Mouse (Mus musculus) heart, embryonic 14.5 days (tissue): ENCODE data around the gene Gm10282. TPM values are rescaled to one million over a fixed set of nuclear protein-coding genes. Genes with fewer than 3 reads are reported as not detected.

Experiments
- ATAC-seq: fragments of 200-750 bp; cut with Nextera tagmentation; 2 replicates; pipeline ENCODE4 v1.8.0; 2017; ENCODE audit warnings: low read depth, moderate TSS enrichment; ENCODE audit not compliant: insufficient number of reproducible peaks, insufficient read depth, low FRiP score
- H3K27ac ChIP-seq, 2 experiments: fragments of 200-500 bp in 1 of 2; fragments of 300-500 bp in 1 of 2; sonication (generic) in 1 of 2; replicated peaks in 1 of 2; 2 replicates each; pipeline ENCODE4 v1.5.1; 2012 to 2014; ENCODE audit warnings: low read depth in 2 of 2, low read length in 2 of 2, control low read depth in 1 of 2, mild to moderate bottlenecking in 1 of 2, mixed read lengths in 1 of 2; ENCODE audit not compliant: control insufficient read depth in 1 of 2, insufficient read depth in 1 of 2
- H3K27me3 ChIP-seq: fragments of 300-500 bp; sonication (generic); 2 replicates; pipeline ENCODE4 v1.6.1; 2014; ENCODE audit warnings: mild to moderate bottlenecking, low read length, control low read depth; ENCODE audit not compliant: control insufficient read depth, insufficient read depth
- H3K36me3 ChIP-seq: fragments of 300-500 bp; sonication (generic); 2 replicates; pipeline ENCODE4 v1.6.1; 2014; ENCODE audit warnings: mild to moderate bottlenecking, control low read depth, low read length, mixed read lengths; ENCODE audit not compliant: control insufficient read depth, insufficient read depth
- H3K4me1 ChIP-seq, 2 experiments: fragments of 200-500 bp in 1 of 2; fragments of 300-500 bp in 1 of 2; sonication (generic) in 1 of 2; 2 replicates each; pipeline ENCODE4 v1.6.1; 2012 to 2014; ENCODE audit warnings: low read length in 2 of 2, control low read depth in 1 of 2, mixed read lengths in 1 of 2; ENCODE audit not compliant: control insufficient read depth in 2 of 2, insufficient read depth in 2 of 2
- H3K4me2 ChIP-seq: fragments of 300-500 bp; sonication (generic); 2 replicates; pipeline ENCODE4 v1.6.1; 2014; ENCODE audit warnings: mild to moderate bottlenecking, low read length
- H3K4me3 ChIP-seq, 2 experiments: fragments of 200-500 bp in 1 of 2; fragments of 300-500 bp in 1 of 2; sonication (generic) in 1 of 2; 2 replicates each; pipeline ENCODE4 v1.5.1; 2012 to 2014; ENCODE audit warnings: low read length in 2 of 2, mild to moderate bottlenecking in 2 of 2, control low read depth in 1 of 2, low read depth in 1 of 2, moderate library complexity in 1 of 2; ENCODE audit not compliant: control insufficient read depth in 1 of 2, insufficient read depth in 1 of 2
- H3K9ac ChIP-seq: fragments of 300-500 bp; sonication (generic); 2 replicates; pipeline ENCODE4 v1.6.1; 2014; ENCODE audit warnings: mild to moderate bottlenecking, low read length
- H3K9me3 ChIP-seq: fragments of 300-500 bp; sonication (generic); 2 replicates; pipeline ENCODE4 v1.6.1; 2016; ENCODE audit warnings: low read length, control low read depth; ENCODE audit not compliant: control insufficient read depth
- WGBS: fragments of 180-500 bp; shearing (Covaris S2); extraction: QIAGEN DNeasy Blood & Tissue Kit; methylation state at CpG from one replicate; pipeline ENCODE4 v1.1.7; 2014; 5-methylcytosine and 5-hydroxymethylcytosine counted together
- polyA plus RNA-seq: library from polyadenylated mRNA; unstranded; fragments of >200 nt; fragmentation: Nextera tagmentation; extraction: Ambion mirVana; gene quantifications from 2 replicates; pipeline ENCODE4 v1.2.1, GENCODE M21; 2014

Gm10282 gene
- polyA plus RNA-seq, 1 experiment from 2014 or later = 18.1 TPM

DNA sequence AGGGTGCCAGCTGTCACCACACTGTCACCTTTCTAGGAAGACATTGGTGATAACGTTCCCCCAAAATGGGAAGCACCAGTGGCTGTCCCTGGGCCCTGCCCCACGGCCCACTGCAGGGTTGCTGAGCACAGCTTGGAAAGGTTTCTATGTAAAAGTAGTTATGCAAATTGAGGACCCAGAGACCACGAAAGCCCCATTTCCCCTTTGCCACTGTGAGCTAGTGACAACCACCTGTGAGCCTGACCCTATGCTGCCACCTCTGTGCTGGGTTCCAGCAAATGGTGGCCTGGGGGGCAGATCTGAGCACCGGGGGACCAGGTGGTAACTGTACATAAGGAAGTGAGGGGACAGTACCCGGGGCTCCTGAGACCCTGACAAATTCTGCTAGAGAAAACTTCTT is 31.3 kb downstream of the Gm10282 start:
- H3K9ac ChIP-seq = no peak overlapping the region
- ATAC-seq = no peak
- no peak overlapping the region for H3K27ac ChIP-seq
- WGBS = 74% methylated on average over 5 of the region's 5 CpGs
- no peaks in the 10 kb centered on the region for H3K36me3 ChIP-seq
- no peak overlapping the region for H3K4me2 ChIP-seq
- no peaks in the 10 kb centered on the region for H3K9me3 ChIP-seq
- H3K27me3 ChIP-seq = no peaks in the 10 kb centered on the region
- H3K4me1 ChIP-seq = peaks cover 3 to 5% of the 10 kb centered on the region in 2 experiments
- H3K4me3 ChIP-seq = no peak overlapping the region

- no peak overlapping the region for H3K9ac ChIP-seq
- no peak overlapping the region for H3K27ac ChIP-seq
- no peak for ATAC-seq
- no peaks in the 10 kb centered on the region for H3K27me3 ChIP-seq
- WGBS = 58% methylated on average over 1 of the region's 1 CpGs
- peaks cover 6 to 10% of the 10 kb centered on the region in 2 experiments for H3K4me1 ChIP-seq
- no peak overlapping the region for H3K4me3 ChIP-seq
- H3K36me3 ChIP-seq = no peaks in the 10 kb centered on the region
- H3K4me2 ChIP-seq = no peak overlapping the region
- H3K9me3 ChIP-seq = no peaks in the 10 kb centered on the region
Observed at GRCm38 (mm10) chr8:72273111-72273770, 31.8 kb downstream of the Gm10282 start.

- Histone ChIP-seq H3K4me3 (no peak overlapping the region), H3K4me1 (peaks cover 6 to 13% of the 10 kb centered on the region in 2 experiments), H3K27ac (no peak overlapping the region), H3K9ac (no peak overlapping the region), H3K9me3 (no peaks in the 10 kb centered on the region), H3K27me3 (no peaks in the 10 kb centered on the region), H3K4me2 (no peak overlapping the region), H3K36me3 (no peaks in the 10 kb centered on the region)
- no peak for ATAC-seq
- 15% methylated on average over 3 of the region's 3 CpGs for WGBS
Observed at GRCm38 (mm10) chr8:72272361-72272760, 32.7 kb downstream of the Gm10282 start.

DNA sequence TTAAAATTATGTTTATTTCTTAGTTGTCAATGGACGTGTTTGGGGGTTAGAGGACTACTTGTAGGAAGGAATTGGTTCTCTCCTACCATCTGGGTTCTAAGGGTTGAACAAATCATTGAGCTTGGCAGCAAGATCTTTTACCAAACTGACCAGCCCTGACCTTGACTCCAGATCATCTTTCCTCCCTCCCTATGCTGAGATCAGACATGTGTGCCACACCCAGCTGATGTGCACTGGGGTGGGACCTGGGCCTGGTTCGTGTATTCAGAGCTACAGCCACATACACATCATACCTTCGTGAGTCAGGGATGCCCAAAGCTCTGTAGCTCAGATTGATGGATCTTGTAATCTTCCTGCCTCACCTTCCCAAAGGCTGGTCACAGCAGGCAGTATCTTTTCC is 33.4 kb downstream of the Gm10282 start:
- H3K36me3 ChIP-seq = no peaks in the 10 kb centered on the region
- H3K27me3 ChIP-seq = no peaks in the 10 kb centered on the region
- no peak overlapping the region for H3K9ac ChIP-seq
- H3K27ac ChIP-seq = no peak overlapping the region
- peaks cover 6 to 10% of the 10 kb centered on the region in 2 experiments for H3K4me1 ChIP-seq
- no peaks in the 10 kb centered on the region for H3K9me3 ChIP-seq
- H3K4me2 ChIP-seq = no peak overlapping the region
- no peak for ATAC-seq
- 69% methylated on average over 3 of the region's 3 CpGs for WGBS
- H3K4me3 ChIP-seq = no peak overlapping the region

DNA sequence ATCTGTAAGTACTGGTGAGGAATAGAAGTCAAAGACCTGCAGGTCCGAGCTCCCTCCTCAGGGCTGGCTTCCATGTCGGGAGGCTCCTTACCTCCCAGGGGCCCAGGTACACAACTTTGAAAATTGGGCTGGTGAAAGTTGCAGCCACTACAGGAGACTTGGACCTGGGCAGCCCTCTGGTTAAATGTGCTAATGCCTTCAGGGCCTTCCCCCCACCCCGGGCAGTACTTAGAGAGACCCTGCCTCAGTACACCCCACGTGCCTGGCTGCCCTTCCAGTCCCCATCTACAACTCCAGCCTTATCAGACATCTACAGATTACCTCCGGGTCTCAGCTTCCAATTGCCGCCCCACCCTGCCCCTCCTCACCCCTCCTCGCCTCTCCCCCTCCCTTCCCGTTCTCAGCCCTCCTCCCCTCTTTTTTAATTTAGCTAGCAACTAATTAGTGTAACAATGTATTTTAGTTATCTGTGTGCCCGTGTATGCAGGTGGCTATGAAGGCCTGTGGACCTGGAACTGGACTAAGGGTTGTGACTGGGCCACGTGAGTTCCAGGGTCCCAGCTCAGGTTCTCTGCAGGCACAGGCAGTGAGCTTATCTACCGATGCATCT is 33.9 kb downstream of the Gm10282 start:
- Histone ChIP-seq H3K36me3 (no peaks in the 10 kb centered on the region), H3K4me1 (peaks cover 6 to 10% of the 10 kb centered on the region in 2 experiments), H3K9ac (no peak overlapping the region), H3K4me2 (no peak overlapping the region), H3K9me3 (no peaks in the 10 kb centered on the region), H3K27me3 (no peaks in the 10 kb centered on the region), H3K4me3 (no peak overlapping the region), H3K27ac (no peak overlapping the region)
- 60% methylated on average over 11 of the region's 11 CpGs for WGBS
- no peak for ATAC-seq

GRCm38 (mm10) chr8:72270606-72271005 is 34.5 kb downstream of the Gm10282 start:
- H3K4me2 ChIP-seq = no peak overlapping the region
- no peak overlapping the region for H3K9ac ChIP-seq
- no peak for ATAC-seq
- H3K27me3 ChIP-seq = no peaks in the 10 kb centered on the region
- H3K4me1 ChIP-seq = peaks cover 6 to 10% of the 10 kb centered on the region in 2 experiments
- WGBS = 85% methylated on average over 12 of the region's 12 CpGs
- no peak overlapping the region for H3K27ac ChIP-seq
- no peaks in the 10 kb centered on the region for H3K36me3 ChIP-seq
- no peaks in the 10 kb centered on the region for H3K9me3 ChIP-seq
- H3K4me3 ChIP-seq = no peak overlapping the region

- Histone ChIP-seq H3K36me3 (no peaks in the 10 kb centered on the region), H3K9ac (peak overlapping the region; percentile 45), H3K4me3 (no peak overlapping the region), H3K9me3 (no peaks in the 10 kb centered on the region), H3K4me1 (peaks cover 6 to 10% of the 10 kb centered on the region in 2 experiments), H3K27me3 (no peaks in the 10 kb centered on the region), H3K27ac (peak overlapping the region; percentile 83 to 87), H3K4me2 (peak overlapping the region; percentile 47)
- ATAC-seq = peak; percentile 86
- 22% methylated on average over 15 of the region's 15 CpGs for WGBS
Observed at GRCm38 (mm10) chr8:72268356-72268755, 36.7 kb downstream of the Gm10282 start.
